ENCODE assay signal across 9 mouse cellular contexts in the genomic region with DNA sequence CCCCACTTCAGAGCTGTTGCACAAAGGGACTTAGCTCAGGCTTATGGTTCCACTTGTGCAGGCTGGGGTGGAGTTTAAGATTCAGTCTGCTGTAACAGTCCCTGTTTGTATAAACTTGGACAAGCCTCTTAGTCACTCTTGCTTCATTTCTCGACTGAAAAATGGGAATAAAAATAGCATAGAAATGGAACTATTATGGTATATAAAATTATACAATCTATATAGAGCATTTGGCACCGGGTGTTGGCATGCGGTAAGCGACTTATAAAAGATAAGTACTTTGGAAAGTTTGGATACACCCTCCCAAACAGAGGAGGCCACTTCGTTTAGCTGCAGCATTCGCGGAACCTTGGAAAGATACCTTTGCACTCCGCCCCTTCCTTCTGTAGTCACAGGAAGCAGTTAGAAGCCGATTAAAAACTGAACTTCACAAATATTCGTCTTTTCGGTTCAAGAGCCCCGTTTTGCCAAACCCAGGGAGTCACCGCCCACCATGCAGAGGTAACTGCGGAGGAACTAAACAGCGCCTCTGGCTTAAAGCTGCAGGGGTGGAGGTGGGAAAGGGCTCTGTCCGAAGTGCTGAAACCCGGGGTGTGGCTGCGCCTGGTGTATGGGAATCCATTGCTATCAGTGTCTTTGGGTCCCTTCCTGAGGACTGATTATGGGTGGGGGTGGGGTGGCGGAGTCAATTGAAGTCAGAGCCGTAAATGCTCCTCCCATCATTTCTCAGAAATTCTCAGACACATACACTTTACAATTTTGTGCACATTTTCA. TPM values are rescaled to one million over a fixed set of nuclear protein-coding genes. Genes with fewer than 3 reads are reported as not detected.
DNase-seq lines count a peak whose midpoint lies in the region; ATAC-seq lines count a peak whose summit lies in the region.
"Had no signal": no experiment of that assay in that cellular context is flagged by ENCODE, and none has a peak within 500 bp of the region (broad histone marks: within the 10 kb centered on the region; RNA-seq: fewer than 3 reads in every experiment).

No protein-coding gene starts in this region.

- ATAC-seq in heart, embryonic 13.5 days (ENCODE audit: extremely low read depth, insufficient number of reproducible peaks, low FRiP score, low TSS enrichment) = no peak
- ATAC-seq in forebrain, embryonic 16.5 days = 0 out of 2 replicates have a peak, but pooled peaks have one; percentile 47
- 0 out of 2 replicates have a peak, but pooled peaks have one; percentile 40 for ATAC-seq in stomach, embryonic 16.5 days (ENCODE audit: insufficient read depth, low FRiP score)

- peaks cover 28% of the 10 kb centered on the region for H3K27me3 ChIP-seq in heart, embryonic 13.5 days (replicated peaks)
- peaks cover 17% of the 10 kb centered on the region for H3K27me3 ChIP-seq in forebrain, embryonic 16.5 days (replicated peaks; ENCODE audit: control insufficient read depth, insufficient read depth, low read length)
- peaks cover 21% of the 10 kb centered on the region for H3K27me3 ChIP-seq in midbrain, embryonic 10.5 days (ENCODE audit: low read depth, poor library complexity, severe bottlenecking)
- H3K27me3 ChIP-seq in stomach, embryonic 16.5 days (ENCODE audit: control insufficient read depth, insufficient read depth, low read length) = 0 out of 2 replicates have a peak, but pooled peaks cover 2% of the 10 kb centered on the region

- H3K36me3 ChIP-seq in heart, embryonic 13.5 days = no peaks in the 10 kb centered on the region
- no peaks in the 10 kb centered on the region for H3K36me3 ChIP-seq in forebrain, embryonic 16.5 days (ENCODE audit: control insufficient read depth, insufficient read depth)
- H3K36me3 ChIP-seq in midbrain, embryonic 10.5 days = no peaks in the 10 kb centered on the region
- no peaks in the 10 kb centered on the region for H3K36me3 ChIP-seq in stomach, embryonic 16.5 days (ENCODE audit: control insufficient read depth, insufficient read depth, low read length)

- H3K4me2 ChIP-seq in heart, embryonic 13.5 days = 0 out of 2 replicates have a peak overlapping the region, but pooled peaks have one; percentile 20
- H3K4me2 ChIP-seq in forebrain, embryonic 16.5 days (ENCODE audit: low read length) = peak overlapping the region; percentile 52
- no peak overlapping the region for H3K4me2 ChIP-seq in stomach, embryonic 16.5 days (ENCODE audit: low read depth, low read length)

- DNase-seq in heart, adult 8-10 months (ENCODE audit: low spot score) = no peak
- DNase-seq in adrenal gland, postnatal 14 days = peak; percentile 73
- peak; percentile 67 for DNase-seq in kidney, postnatal 10 days
- DNase-seq in midbrain, embryonic 10.5 days (ENCODE audit: low spot score) = peak; percentile 57
- no peak for DNase-seq in spleen, postnatal 14 days (ENCODE audit: low spot score in 2 of 2)

- no peaks in the 10 kb centered on the region for H3K4me1 ChIP-seq in heart, embryonic 13.5 days
- peaks cover 10% of the 10 kb centered on the region; the same call in 1 of the 2 replicates for H3K4me1 ChIP-seq in forebrain, embryonic 16.5 days (replicated peaks; ENCODE audit: control insufficient read depth, insufficient read depth, low read length)
- H3K4me1 ChIP-seq in midbrain, embryonic 10.5 days = peaks cover 12% of the 10 kb centered on the region; the same call in 1 of the 2 replicates
- no peaks in the 10 kb centered on the region for H3K4me1 ChIP-seq in stomach, embryonic 16.5 days (ENCODE audit: control insufficient read depth, insufficient read depth, low read length)

- H3K4me3 ChIP-seq in heart, embryonic 13.5 days = no peak overlapping the region
- H3K4me3 ChIP-seq in forebrain, embryonic 16.5 days (replicated peaks; ENCODE audit: low read length) = peak overlapping the region; percentile 37
- H3K4me3 ChIP-seq in midbrain, embryonic 10.5 days = peak overlapping the region; percentile 23; the same call in 1 of the 2 replicates
- H3K4me3 ChIP-seq in stomach, embryonic 16.5 days (replicated peaks; ENCODE audit: low read length) = no peak overlapping the region

- no peak overlapping the region for H3K9ac ChIP-seq in heart, embryonic 13.5 days
- H3K9ac ChIP-seq in forebrain, embryonic 16.5 days (replicated peaks; ENCODE audit: low read depth, low read length) = no peak overlapping the region
- no peak overlapping the region for H3K9ac ChIP-seq in stomach, embryonic 16.5 days (ENCODE audit: low read length)

- 6% methylated on average over 20 of the region's 20 CpGs for WGBS in heart, embryonic 13.5 days
- 5% methylated on average over 20 of the region's 20 CpGs for WGBS in forebrain, embryonic 16.5 days
- WGBS in midbrain, embryonic 10.5 days = 7% methylated on average over 20 of the region's 20 CpGs
- WGBS in stomach, embryonic 16.5 days = 7% methylated on average over 20 of the region's 20 CpGs

- no peaks in the 10 kb centered on the region for H3K9me3 ChIP-seq in heart, embryonic 13.5 days
- H3K9me3 ChIP-seq in forebrain, embryonic 16.5 days (ENCODE audit: control insufficient read depth, low read length) = no peaks in the 10 kb centered on the region
- no peaks in the 10 kb centered on the region for H3K9me3 ChIP-seq in midbrain, embryonic 10.5 days (replicated peaks)
- H3K9me3 ChIP-seq in stomach, embryonic 16.5 days (replicated peaks; ENCODE audit: control insufficient read depth, low read length) = no peaks in the 10 kb centered on the region

- H3K27ac ChIP-seq in heart, embryonic 13.5 days (replicated peaks) = no peak overlapping the region
- no peak overlapping the region for H3K27ac ChIP-seq in forebrain, embryonic 16.5 days (ENCODE audit: low read length)
- H3K27ac ChIP-seq in midbrain, embryonic 10.5 days (replicated peaks) = no peak overlapping the region
- no peak overlapping the region for H3K27ac ChIP-seq in stomach, embryonic 16.5 days (ENCODE audit: low read length)

RNA-seq across cellular contexts. Expression of gene Ankrd34c, which starts 1.2 kb away (rescaled TPM):
- not detected in 2 replicates for polyA plus RNA-seq in heart, embryonic 13.5 days (2015; fragmentation: Nextera tagmentation; extraction: Ambion mirVana)
- total RNA-seq in heart, adult 8-10 months (2022) = not detected
- not detected in 2 replicates for total RNA-seq in adrenal gland, postnatal 14 days (2021)
- 0.16 and 0.33 TPM in 2 replicates for polyA plus RNA-seq in forebrain, embryonic 16.5 days (2015; fragmentation: Nextera tagmentation; extraction: Ambion mirVana)
- polyA plus RNA-seq in midbrain, embryonic 10.5 days (2016; fragmentation: Nextera tagmentation; extraction: Ambion mirVana) = not detected in 2 replicates
- polyA plus RNA-seq in stomach, embryonic 16.5 days (2015; fragmentation: Nextera tagmentation; extraction: Ambion mirVana) = not detected in 2 replicates
- polyA plus RNA-seq: heart, embryonic 16.5 days had no signal

RNA-seq across cellular contexts. Expression of gene Tmed3, which starts 32.3 kb away (rescaled TPM):
- 77.1 and 81.7 TPM in 2 replicates for polyA plus RNA-seq in heart, embryonic 13.5 days (2015; fragmentation: Nextera tagmentation; extraction: Ambion mirVana)
- 10 to 100 TPM; 21.9 to 30.3 (median 28.0) TPM for total RNA-seq in heart, adult 8-10 months (2022)
- 67.1 and 72.8 TPM in 2 replicates for total RNA-seq in adrenal gland, postnatal 14 days (2021)
- polyA plus RNA-seq in forebrain, embryonic 16.5 days (2015; fragmentation: Nextera tagmentation; extraction: Ambion mirVana) = 49.6 and 51.4 TPM in 2 replicates
- polyA plus RNA-seq in midbrain, embryonic 10.5 days (2016; fragmentation: Nextera tagmentation; extraction: Ambion mirVana) = 45.6 and 47.3 TPM in 2 replicates
- polyA plus RNA-seq in stomach, embryonic 16.5 days (2015; fragmentation: Nextera tagmentation; extraction: Ambion mirVana) = 165 and 184 TPM in 2 replicates

Comparison
In these comparisons a context has a peak if more than half of its experiments do, and no peak if none do; other contexts are left out.
1. H3K4me3 ChIP-seq: peak in forebrain, embryonic 16.5 days (single experiment) and midbrain, embryonic 10.5 days (single experiment); none in heart, embryonic 13.5 days (single experiment) and stomach, embryonic 16.5 days (single experiment).
2. DNase-seq: peak in adrenal gland, postnatal 14 days (single experiment), kidney, postnatal 10 days (single experiment) and midbrain, embryonic 10.5 days (single experiment); none in heart, adult 8-10 months (single experiment) and spleen, postnatal 14 days (0 of 2).